Mouse (Mus musculus) skeletal muscle tissue, adult 2 months (tissue): ENCODE data around the gene Treml2.
A peak's percentile ranks its signal among the peaks of the same experiment; 100 is the strongest.
"Not testable (repeated sequence)": the region's sequence is repeated elsewhere in the genome, so short reads cannot be mapped to it uniquely, and the experiment has no call there.

Experiments used
- DNase-seq: peaks from one replicate; pipeline ENCODE4 v3.0.0-alpha.2; 2012; ENCODE audit warnings: low read depth, low spot score

Treml2 gene

DNA sequence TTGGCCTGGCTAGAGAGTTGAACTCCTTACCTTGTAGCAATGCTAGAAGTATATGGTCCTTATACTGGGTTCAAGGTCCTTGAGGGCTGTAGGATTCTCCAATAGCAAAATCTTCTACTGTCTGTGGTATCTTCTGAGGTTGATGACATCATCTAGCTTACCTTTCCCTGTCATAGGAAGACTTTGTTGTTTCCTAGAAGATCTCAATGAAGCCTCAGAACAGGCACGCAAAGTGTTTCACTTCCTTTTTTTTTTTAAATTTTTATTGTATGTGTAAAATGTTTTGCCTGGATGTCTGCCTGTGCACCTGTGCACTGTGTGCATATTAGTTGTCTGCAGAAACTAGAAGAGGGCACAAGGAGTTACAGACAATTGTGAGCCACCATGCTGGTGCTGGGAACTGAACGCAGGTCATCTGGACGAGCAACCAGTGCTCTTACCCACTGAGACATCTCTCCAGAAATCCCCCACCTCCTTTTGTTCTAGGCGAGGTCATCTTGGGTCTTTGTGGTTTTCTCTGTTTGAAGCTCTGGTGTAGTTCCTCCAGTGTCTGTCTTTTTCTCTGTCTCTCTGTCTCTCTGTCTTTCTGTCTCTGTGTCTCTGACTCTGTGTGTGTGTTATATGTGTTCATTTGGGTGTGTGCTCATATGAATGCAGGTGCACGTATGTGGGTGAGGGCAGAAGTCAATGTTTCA lies 5.7 kb upstream of the Treml2 start:
- DNase-seq = no peak

DNA sequence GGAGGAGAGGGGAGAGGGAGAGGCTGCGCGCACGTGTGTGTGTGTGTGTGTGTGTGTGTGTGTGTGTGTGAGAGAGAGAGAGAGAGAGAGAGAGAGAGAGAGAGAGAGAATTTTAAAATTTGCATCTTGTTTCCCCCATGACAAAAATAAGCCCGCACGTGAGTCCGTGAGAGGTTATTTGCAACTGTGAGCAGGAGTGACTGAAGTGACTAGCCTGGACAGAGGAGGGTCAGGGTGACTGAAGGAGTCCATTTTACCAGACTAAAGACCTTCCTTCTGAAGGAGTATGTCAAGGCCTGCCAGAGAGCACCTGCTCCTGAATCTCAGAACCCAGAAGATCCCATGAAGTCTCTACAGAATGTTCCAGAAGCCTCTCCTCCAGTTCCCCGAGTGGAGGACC lies 458 bp downstream of the Treml2 start:
- no peak for DNase-seq

DNA sequence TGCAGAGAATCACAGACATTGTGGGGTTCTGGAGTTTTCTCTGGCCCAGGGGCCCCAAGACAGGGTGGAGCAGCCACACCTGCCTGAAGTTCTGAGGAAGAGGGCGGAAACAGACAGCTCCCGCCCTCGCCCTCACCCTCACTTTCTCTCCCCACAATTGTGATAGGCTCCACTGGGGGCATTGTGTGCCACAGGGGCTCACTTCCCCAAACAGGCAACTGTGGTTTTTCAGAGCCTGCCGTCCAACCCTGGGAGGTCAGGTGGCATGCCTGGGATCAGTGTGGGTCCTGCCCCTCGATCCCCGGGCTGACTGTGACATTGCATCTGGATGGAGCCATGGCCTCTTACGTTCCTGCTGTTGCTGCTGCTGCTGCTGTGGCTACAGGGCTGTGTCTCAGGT lies 901 bp downstream of the Treml2 start:
- DNase-seq = peak; percentile 7

DNA sequence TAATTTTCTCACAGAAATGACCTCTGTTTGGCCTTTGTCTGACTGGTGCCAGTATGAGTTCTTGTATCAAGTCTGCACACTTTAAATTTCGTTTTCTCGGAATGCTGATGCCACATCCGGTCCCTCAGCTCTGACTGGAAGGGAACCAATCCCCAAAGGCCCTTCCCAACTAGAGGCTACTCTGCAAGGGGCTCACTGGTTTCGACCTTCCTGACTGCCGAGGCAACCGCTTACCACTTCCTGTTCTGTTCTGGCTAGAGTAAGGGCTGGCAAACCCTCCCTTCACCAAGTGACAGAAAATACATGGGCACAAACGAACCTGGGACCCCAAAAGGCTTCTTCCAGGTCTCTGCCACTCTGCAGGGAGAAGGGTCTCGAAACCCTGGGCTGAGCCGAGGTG lies 1.6 kb downstream of the Treml2 start:
- no peak for DNase-seq

DNA sequence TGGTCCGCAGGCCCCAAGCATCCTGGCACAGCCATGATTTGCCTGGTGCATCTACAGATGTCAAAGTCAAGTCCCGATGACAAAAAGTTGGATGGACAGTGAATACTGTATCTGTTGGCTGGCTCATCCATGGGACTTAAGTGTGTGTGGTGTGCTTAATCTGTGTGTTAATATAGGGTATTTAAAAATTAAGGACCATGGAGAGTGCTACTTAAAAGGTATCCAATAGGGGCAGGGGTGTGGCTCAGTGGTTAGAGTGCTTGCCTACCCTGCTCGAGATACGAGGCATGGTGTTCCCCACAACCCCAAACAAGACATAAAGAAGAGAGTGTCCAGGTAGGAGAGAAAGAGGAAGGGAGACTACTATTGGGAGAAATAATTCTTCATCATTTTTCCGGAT lies 2.5 kb downstream of the Treml2 start:
- DNase-seq = no peak

DNA sequence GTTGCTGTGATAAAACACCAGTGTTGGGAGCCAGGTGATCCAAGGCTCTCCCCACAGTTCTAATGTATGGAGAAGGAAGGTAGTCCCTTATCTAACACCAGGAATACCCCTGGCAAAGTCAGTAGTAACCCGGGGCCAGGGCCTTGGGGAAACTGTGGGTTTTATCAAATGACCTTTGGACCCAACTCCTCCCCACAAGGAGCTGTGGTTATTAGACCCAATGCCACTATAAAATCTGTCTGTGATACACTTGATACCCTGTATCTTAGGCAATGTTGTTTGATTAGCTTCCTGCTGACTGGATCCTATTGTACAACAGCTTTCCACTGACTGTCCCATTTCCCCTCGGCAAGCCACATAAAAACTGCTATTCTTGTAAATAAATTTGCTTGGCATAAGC lies 12.8 kb downstream of the Treml2 start:
- DNase-seq = no peak

DNA sequence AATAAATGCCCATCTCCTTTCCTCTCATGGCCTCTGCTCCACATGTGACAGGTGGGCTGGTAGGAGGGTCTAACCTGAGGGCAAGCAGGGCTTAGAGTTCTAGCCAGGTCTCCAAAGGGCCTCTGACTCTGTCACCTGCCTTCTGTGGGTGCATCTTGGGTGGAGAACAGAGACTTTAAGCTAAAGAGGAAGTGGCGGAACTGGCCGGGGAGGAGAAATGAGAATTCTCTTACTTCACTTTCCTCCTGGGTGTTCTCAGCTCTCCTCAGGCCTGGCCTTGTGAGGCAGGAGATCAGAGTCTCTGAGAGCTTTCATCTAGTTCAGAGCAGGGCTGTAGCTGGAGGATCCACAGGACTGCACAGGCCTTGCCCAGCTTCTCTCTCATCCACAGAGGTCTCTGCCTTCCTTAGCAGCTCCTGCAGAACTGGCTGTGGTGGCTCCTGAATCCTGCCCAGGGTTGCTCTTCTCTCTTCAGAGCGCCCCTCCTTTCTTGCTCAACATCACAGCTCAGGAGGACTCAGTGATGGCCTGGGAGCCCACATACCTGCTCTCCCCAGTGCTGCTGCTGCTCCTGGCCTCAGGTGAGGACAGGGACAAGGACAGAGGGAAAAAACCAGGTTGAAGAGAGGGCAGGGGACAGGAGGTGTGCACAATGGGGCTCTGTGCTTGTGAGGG lies 16.7 kb downstream of the Treml2 start, which contains the start of gene B430306N03Rik:
B430306N03Rik (plus strand) TSS at position 237 of the 675 bp plus-strand sequence.
- not testable (repeated sequence) for DNase-seq

DNA sequence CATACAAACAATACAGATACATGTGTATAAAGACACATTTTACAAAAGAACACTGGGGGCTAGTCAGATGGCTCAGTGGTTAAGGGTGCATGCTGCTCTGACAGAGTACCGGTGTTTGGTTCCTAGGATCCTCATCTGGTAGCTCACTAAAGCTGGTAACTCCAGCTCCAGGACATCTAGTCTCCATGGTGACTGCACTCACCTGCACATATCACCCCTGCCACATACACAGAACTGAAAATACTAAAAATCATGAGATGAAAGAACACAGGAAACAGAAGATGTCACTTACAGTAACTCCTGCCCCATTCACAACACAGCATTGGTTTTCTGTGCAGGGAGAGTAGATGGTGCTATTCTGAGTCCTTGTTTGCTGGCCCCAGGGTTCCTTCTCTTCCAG lies 19.4 kb downstream of the Treml2 start:
- no peak for DNase-seq

DNA sequence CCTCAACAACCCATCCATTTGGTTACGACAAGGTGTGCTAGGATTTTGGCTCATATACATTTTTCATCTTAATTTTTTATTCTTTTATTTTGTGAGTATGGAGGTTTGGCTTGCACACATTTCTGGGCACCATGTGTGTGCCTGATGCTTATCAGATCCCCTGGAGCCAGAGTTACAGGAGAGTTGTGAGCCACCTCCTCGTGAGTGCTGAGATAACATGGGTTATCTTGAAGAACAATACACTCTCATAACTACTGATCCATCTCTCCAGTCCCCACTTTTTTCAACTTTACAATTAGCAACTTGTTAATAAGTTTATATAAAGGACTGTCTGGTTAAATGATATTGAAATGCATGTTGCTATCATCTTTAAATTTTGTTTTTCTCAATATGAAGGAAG lies 22.0 kb downstream of the Treml2 start:
- no peak for DNase-seq

DNA sequence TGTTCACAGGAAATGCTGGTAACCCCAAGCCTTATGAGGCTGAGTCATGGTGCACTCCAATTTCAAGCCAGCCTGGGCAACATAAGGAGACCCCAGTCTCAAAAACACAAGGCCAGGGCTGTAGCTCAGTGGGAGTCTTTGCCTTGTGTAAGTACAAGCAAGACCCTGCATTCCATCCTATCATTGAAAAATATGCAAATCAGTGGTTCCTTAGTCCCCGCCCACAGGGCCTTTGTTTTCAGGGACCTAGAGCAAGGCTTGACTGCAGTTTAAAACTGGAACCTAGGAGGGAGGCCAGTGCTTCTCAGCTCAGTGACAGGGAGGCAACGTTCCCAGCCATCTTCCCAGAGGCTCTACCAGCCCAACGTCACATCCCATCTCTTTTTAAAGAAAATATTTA lies 23.9 kb downstream of the Treml2 start:
- no peak for DNase-seq

DNA sequence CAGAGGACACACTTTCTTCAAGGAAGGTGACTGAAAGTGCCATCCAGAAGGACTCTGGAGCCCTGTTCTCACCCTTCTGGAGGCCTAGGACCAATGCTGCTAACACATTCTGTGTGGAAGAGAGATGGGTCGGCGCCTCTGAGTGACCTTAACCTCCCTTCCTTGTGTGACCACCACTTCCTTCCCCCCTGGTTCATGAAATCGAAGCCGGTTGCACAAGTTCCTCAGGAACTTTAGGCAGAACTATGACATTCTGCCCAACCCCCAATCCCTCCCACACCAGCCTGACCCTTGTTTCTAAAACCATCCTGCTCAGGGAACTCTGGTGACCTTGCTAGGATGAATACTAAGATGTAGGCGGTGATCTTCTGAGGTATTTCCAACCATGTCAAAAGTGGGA lies 25.0 kb downstream of the Treml2 start:
- DNase-seq = no peak

DNA sequence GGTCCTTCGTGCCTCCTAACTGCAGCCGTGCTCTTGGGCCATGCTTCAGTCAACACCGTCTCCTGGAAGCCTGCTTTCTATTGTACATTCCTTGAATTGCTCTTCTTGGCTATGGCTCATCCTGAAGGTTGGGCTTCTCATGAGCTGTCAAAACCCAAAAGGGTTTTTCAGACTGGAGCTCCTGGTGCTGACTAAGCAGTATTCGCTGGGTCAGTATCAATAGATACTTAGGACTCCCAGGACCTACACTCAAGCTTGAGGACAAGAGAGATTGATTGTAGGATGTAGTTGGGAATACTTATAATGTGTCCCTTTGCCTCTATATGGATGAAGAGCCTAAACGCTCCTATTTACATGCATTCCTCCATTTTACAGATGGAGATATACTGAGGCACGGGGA lies 25.8 kb downstream of the Treml2 start:
- no peak for DNase-seq

DNA sequence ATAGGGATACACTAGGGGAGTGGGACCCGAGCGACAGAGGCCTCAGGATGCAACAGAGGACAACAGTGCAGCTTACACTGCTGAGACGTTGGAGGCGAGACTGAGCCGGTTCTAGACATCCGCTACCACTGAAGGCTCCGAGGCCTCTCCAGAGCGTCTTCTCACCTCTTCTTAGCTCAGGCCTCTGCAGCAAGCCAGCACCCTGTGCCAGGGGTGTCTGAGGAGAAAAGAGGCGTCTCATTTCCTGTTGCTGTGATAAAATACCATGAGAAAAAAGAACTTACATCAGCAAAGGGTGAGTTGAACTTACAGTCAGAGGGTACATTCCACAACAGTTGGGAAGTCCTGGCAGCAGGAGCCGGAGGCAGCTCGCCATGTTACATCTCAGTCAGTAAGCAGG lies 26.3 kb downstream of the Treml2 start:
- DNase-seq = no peak

DNA sequence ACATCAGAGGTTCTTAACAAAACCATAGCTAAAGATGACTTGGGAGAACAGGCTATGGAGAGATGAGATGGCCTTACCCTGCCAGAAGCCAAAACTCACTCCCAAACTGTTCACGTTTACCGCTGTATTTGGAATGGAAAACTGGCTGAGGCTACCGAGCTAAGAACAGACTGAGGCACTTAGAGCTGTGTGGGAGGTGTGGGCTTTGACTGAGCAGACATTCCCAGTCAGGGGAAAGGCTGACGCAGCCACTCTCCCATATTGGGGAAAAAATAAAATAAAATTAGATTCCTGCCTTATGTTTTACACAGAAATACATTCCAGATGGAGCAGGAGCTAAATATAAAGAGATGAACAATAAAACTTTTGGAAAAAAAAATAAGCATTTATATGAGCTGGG lies 27.4 kb downstream of the Treml2 start:
- no peak for DNase-seq

DNA sequence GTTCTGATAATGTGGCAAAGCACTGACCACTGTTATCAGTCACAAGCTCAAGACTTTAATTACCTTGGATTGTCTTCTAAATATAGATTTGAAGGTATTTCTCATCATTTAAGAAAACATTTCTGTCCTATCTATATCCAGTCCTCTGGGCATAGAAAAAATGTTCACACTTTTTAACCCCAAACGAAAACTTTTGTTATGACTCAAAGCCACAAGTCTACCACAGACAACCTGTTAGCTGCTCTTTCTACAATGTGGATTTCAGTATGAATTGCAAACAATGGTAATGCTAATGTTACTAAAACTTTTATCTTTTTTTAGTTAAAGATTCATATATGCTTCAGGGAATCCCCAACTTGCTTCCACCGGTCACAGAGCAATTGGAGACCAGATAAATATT lies 33.2 kb downstream of the Treml2 start:
- no peak for DNase-seq

DNA sequence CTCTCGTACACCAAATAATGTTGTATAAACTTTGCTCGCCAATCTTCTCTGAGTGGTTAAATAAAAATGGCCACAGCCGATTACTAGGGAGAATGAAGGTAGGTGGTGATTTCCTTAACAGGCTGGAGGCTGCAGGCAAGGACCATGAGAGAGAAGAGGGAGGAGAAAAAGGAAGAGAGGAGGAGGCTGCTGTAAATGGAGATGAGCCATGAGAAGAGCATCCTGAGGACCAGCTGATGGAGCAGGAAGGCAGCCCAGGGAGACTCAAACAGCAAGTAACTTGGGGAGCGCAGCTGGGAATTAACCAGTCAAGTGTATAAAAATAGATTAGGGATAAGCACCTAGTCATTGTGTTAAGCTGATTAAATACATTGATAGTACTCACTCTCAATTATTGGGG lies 34.9 kb downstream of the Treml2 start:
- no peak for DNase-seq

DNA sequence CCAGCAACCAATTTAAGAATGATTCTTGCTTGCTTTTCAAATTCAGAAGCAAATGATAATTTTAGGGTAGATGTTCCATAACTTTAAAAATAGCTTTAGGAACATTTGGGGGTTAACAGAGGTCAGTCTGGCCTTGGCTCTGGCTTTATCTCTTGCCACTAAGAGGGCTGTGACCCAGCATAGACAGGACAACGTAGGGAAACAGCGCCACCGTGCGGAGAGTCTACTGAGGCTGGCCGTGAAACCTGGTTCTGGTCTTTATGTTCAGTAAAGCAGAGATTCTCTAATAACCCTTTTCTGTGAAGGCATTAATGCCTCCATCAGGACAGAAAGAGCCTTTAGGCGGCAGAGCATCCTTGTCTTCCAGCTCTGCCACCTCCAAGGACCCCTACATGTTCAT lies 37.6 kb downstream of the Treml2 start:
- DNase-seq = peak; percentile 45

DNA sequence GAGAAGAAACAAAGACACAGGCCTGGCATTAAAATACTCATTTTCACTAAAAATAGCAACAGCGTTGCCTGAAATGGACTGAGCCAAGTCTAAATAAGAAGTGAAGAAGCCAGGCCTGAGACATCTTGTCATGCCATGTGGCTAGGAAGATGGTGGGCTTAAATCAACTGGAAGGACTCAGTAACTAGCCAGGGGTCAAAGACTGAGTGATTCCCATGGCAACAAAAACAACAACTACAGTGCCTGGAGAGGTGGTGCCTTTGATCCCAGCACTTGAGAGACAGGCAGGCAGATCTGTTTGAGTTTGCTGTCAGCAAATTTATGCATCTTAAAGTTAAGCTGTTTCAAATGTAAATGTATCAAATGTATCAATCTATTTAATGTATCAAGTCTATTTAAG lies 41.0 kb downstream of the Treml2 start:
- no peak for DNase-seq

DNA sequence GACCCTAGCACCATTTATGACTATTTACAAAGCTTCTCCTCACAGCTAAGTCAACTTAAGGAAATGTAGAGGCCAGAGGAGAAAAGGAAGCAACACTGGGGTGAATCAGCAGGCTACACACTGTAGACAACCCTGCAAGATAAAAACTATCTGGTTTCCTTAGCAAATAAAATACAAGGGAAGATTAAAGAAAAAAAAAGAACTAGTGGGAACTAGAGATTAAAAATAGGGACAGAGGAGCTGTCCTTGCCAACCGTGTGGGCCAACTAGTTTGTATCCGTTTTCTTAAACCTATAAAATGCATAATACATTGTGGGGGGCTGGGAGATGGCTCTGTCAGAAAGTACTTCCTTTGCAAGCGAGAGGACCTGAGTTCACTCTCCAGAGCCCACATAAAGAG lies 42.6 kb downstream of the Treml2 start:
- DNase-seq = no peak

DNA sequence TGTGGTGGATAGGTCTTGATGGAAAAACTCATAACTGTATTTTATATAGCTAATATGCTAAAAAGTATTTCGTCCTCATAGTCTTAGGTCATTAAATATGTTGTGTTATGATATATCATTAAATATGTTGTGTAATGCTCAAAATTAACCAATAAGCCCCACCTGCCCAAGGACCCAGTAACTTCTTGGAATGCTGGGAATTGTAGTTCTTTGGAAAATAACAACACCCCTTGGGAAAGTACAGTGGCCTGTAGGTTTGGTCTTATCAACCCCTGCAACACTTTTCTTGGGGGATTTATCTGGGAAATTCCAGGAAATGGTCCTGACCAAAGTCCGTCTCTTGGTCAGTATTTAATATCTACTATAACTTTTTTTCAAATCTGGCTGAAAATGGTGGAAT lies 43.8 kb downstream of the Treml2 start:
- DNase-seq = no peak

DNA sequence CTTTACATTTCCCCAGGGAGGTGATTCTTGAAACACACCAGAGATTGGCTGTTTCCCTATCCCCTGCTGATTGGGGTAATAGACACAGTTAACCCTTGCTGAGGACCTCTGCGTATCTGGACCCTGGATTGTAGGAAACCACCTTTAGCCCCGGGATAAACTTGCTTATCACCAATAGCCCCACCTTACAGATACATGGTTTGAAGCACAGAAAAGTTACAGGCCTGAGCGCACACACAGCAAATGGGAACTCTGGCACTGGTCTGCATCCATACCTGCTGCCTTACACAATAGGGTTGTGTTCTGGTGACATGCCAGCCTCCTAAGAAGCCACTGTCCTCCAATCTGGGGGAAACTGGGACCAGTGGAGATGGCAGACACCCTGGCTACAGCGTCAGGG lies 46.5 kb downstream of the Treml2 start:
- no peak for DNase-seq

DNA sequence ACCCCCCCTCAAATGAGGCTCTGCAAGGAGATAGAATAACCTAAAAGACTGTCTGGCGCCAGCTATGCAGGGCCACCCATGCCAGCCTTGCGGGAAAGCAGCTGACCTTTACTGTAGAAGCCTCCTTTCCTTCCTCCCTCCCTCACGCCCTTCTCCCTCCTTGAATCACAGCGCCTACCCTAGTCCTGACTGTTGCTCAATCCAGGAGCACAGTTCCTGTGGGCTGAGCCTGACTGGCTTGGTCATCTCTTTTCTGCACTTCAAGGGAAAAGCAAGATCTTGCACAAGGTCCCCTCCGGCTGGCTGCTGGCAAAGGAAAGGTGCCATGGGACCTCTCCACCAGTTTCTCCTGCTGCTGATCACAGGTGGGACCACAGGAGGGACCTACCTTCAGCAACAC lies 46.9 kb downstream of the Treml2 start, which contains the start of gene Trem2:
Trem2 (plus strand) TSS at position 171 of the 400 bp plus-strand sequence.
- no peak for DNase-seq

DNA sequence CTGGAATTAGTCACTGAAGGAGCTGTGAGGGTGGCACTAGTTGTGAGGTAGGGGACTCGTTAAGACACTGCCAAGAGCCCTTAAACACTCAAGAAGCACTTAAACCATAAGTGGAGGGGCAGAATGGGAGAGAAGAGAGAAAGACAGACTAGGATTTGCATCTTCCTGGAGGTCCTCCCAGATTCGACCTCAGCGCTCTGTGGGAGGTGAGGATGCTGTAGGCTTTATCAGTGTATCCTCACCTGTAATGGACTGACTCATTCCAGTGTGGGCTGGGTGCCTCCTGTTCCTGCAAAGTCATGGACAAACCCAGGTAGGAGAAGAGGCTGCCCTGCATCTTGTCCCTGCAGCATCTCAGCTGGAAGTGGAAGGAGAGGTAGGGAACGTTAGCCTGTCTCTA lies 47.5 kb downstream of the Treml2 start:
- DNase-seq = no peak

DNA sequence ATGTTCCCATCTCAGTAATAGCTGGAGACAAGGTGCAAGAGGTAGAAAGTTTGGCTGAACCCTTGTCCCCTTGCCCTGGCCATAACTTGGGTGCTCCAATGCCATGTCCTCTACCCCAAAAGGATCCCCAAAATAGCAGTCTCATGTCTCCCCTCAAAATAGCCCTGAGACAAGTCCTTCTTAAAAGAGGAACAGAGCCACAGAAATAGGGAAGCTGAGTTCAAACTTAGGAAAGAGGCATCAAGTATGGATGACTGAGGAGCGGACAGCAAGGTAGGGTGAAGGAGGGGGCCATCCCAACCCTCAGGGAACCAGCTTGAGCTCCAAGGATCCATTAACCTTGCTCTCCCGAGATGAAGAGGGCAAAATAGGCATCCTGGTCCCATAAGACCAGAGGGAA lies 48.0 kb downstream of the Treml2 start:
- no peak for DNase-seq
